ENCODE assay signal across 15 mouse cellular contexts in the genomic region with DNA sequence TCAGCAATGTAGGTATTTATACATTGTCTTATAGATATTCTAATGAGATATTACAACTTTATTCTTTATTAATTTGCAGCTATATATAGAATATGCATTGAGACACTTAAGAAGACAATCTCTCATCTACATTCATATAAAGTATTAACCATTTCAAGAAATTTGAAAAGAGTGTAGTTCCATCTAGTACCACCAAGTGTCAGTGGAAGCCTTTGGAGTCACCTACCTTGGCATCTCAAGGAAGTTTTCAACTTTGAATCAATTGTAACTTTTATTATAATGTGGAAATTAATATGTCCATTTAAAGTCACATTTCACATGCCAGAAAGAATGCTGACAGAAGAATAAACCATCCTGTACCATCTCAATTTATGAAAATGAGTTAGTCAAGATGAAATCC. TPM values are rescaled to one million over a fixed set of nuclear protein-coding genes. Genes with fewer than 3 reads are reported as not detected.
DNase-seq lines count a peak whose midpoint lies in the region; ATAC-seq and TF ChIP-seq lines count a peak whose summit lies in the region.
"Had no signal": no experiment of that assay in that cellular context is flagged by ENCODE, and none has a peak within 500 bp of the region (broad histone marks: within the 10 kb centered on the region; RNA-seq: fewer than 3 reads in every experiment).

No protein-coding gene starts in this region.

- no peaks in the 10 kb centered on the region for H3K4me1 ChIP-seq in embryonic facial prominence, embryonic 11.5 days (ENCODE audit: control insufficient read depth, insufficient read depth, low read length)
- H3K4me1 ChIP-seq in embryonic facial prominence, embryonic 10.5 days = no peaks in the 10 kb centered on the region
- H3K4me1 ChIP-seq in liver, adult 2 months (ENCODE audit: control insufficient read depth, insufficient read depth, low read length) = peaks cover 5% of the 10 kb centered on the region; the same call in 1 of the 2 replicates
- no peaks in the 10 kb centered on the region for H3K4me1 ChIP-seq in liver, embryonic 12.5 days
- H3K4me1 ChIP-seq: heart, embryonic 13.5 days had no signal

- no peak overlapping the region for H3K27ac ChIP-seq in embryonic facial prominence, embryonic 11.5 days (replicated peaks; ENCODE audit: low read depth, low read length)
- no peak overlapping the region for H3K27ac ChIP-seq in embryonic facial prominence, embryonic 10.5 days (replicated peaks)
- no peak overlapping the region for H3K27ac ChIP-seq in liver, adult 2 months (replicated peaks; ENCODE audit: insufficient read depth, low read depth, low read length)
- no peak overlapping the region for H3K27ac ChIP-seq in liver, embryonic 12.5 days
- H3K27ac ChIP-seq: gastrocnemius, adult 2 months; heart, embryonic 13.5 days; macrophage had no signal

- H3K9me3 ChIP-seq in embryonic facial prominence, embryonic 11.5 days (replicated peaks; ENCODE audit: control insufficient read depth, low read length) = no peaks in the 10 kb centered on the region
- no peaks in the 10 kb centered on the region for H3K9me3 ChIP-seq in embryonic facial prominence, embryonic 10.5 days
- no peaks in the 10 kb centered on the region for H3K9me3 ChIP-seq in liver, embryonic 12.5 days (replicated peaks)
- H3K9me3 ChIP-seq: heart, embryonic 13.5 days had no signal

- H3K4me3 ChIP-seq in embryonic facial prominence, embryonic 11.5 days (ENCODE audit: low read depth, low read length) = no peak overlapping the region
- H3K4me3 ChIP-seq in embryonic facial prominence, embryonic 10.5 days = no peak overlapping the region
- no peak overlapping the region for H3K4me3 ChIP-seq in liver, adult 2 months (ENCODE audit: insufficient read depth, low read depth, low read length)
- H3K4me3 ChIP-seq in liver, embryonic 12.5 days = no peak overlapping the region
- H3K4me3 ChIP-seq: gastrocnemius, adult 2 months; heart, embryonic 13.5 days had no signal

- no peak overlapping the region for H3K9ac ChIP-seq in embryonic facial prominence, embryonic 11.5 days (replicated peaks; ENCODE audit: low read length)
- H3K9ac ChIP-seq in liver, adult 2 months (ENCODE audit: low read depth, low read length) = no peak overlapping the region
- H3K9ac ChIP-seq in liver, embryonic 12.5 days = no peak overlapping the region
- H3K9ac ChIP-seq: heart, embryonic 13.5 days had no signal

- ATAC-seq in embryonic facial prominence, embryonic 11.5 days (replicated peaks; ENCODE audit: insufficient number of reproducible peaks, low FRiP score, low TSS enrichment, low read depth) = no peak
- no peak for ATAC-seq in liver, embryonic 12.5 days

- H3K36me3 ChIP-seq in embryonic facial prominence, embryonic 11.5 days (replicated peaks; ENCODE audit: control insufficient read depth, insufficient read depth, low read depth, low read length) = no peaks in the 10 kb centered on the region
- H3K36me3 ChIP-seq in embryonic facial prominence, embryonic 10.5 days (replicated peaks) = no peaks in the 10 kb centered on the region
- no peaks in the 10 kb centered on the region for H3K36me3 ChIP-seq in liver, adult 2 months (ENCODE audit: control insufficient read depth, insufficient read depth, low read length)
- H3K36me3 ChIP-seq in liver, embryonic 12.5 days = no peaks in the 10 kb centered on the region
- H3K36me3 ChIP-seq: heart, embryonic 13.5 days had no signal

- DNase-seq in embryonic facial prominence, embryonic 11.5 days (ENCODE audit: low spot score) = peak; percentile 18
- no peak for DNase-seq in embryonic facial prominence, embryonic 10.5 days (ENCODE audit: low spot score)
- no peak for DNase-seq in liver, adult 2 months (ENCODE audit: extremely low read depth, low read depth, low spot score)
- DNase-seq in MEL-GATA-1-ER (ENCODE audit: extremely low read depth, low read depth) = peak; percentile 0
- peak; percentile 32 for DNase-seq in retina, embryonic 14.5 days (ENCODE audit: low spot score)
- DNase-seq in right cerebral cortex, postnatal 10 days (ENCODE audit: low spot score in 2 of 2) = no peak
- DNase-seq in thymus, postnatal 10 days (ENCODE audit: low spot score in 2 of 2) = no peak
- DNase-seq: gastrocnemius, adult 2 months; kidney, postnatal 25 days; liver had no signal

- TF ChIP-seq CTCF in liver, adult 2 months (IDR thresholded peaks at IDR 0.05; ENCODE audit: low read depth, low read length) = 0 out of 2 replicates have a peak, but pooled peaks have one; percentile 5

- no peak overlapping the region for H3K4me2 ChIP-seq in embryonic facial prominence, embryonic 11.5 days (ENCODE audit: low read depth, low read length)
- no peak overlapping the region for H3K4me2 ChIP-seq in liver, embryonic 12.5 days
- H3K4me2 ChIP-seq: heart, embryonic 13.5 days had no signal

- TF ChIP-seq POLR2A in liver, adult 2 months (IDR thresholded peaks at IDR 0.05; ENCODE audit: extremely low read depth, insufficient read depth, low read length) = no peak

- H3K79me2 ChIP-seq in liver, adult 2 months (ENCODE audit: control insufficient read depth, insufficient read depth, low read length) = no peaks in the 10 kb centered on the region

- H3K27me3 ChIP-seq in embryonic facial prominence, embryonic 11.5 days (ENCODE audit: control insufficient read depth, insufficient read depth, low read length) = no peaks in the 10 kb centered on the region
- H3K27me3 ChIP-seq in embryonic facial prominence, embryonic 10.5 days (replicated peaks; ENCODE audit: low read depth, poor library complexity, severe bottlenecking) = no peaks in the 10 kb centered on the region
- H3K27me3 ChIP-seq in liver, adult 2 months (ENCODE audit: control insufficient read depth, insufficient read depth, low read length) = no peaks in the 10 kb centered on the region
- no peaks in the 10 kb centered on the region for H3K27me3 ChIP-seq in liver, embryonic 12.5 days (replicated peaks)
- H3K27me3 ChIP-seq: heart, embryonic 13.5 days had no signal

RNA-seq across cellular contexts. Expression of gene Hcrtr2, which starts 52.8 kb away (rescaled TPM):
- 0.32 and 0.55 TPM in 2 replicates for polyA plus RNA-seq in embryonic facial prominence, embryonic 11.5 days (2014; fragmentation: Nextera tagmentation; extraction: Ambion mirVana)
- 0.31 and 0.60 TPM in 2 replicates for polyA plus RNA-seq in embryonic facial prominence, embryonic 10.5 days (2016; fragmentation: Nextera tagmentation; extraction: Ambion mirVana)
- total RNA-seq in liver, adult 2 months (2014; rRNA removed) = 0.07 and 0.09 TPM in 2 replicates
- polyA plus RNA-seq in liver, adult 2 months (2012; rRNA removed) = not detected in 2 replicates
- not detected in 2 replicates for polyA plus RNA-seq in liver, embryonic 12.5 days (2016; fragmentation: Nextera tagmentation; extraction: Ambion mirVana)
- total RNA-seq: gastrocnemius, adult 2 months had no signal
- polyA plus RNA-seq: macrophage; thymus, postnatal 0 days had no signal

RNA-seq across cellular contexts. Expression of gene Gfral, which starts 57.4 kb away (rescaled TPM):
- polyA plus RNA-seq in embryonic facial prominence, embryonic 11.5 days (2014; fragmentation: Nextera tagmentation; extraction: Ambion mirVana) = not detected in 2 replicates
- polyA plus RNA-seq in embryonic facial prominence, embryonic 10.5 days (2016; fragmentation: Nextera tagmentation; extraction: Ambion mirVana) = not detected in 2 replicates
- total RNA-seq in liver, adult 2 months (2014; rRNA removed) = not detected in 2 replicates
- polyA plus RNA-seq in liver, adult 2 months (2012; rRNA removed) = not detected in 2 replicates
- not detected in 2 replicates for polyA plus RNA-seq in liver, embryonic 12.5 days (2016; fragmentation: Nextera tagmentation; extraction: Ambion mirVana)
- total RNA-seq: gastrocnemius, adult 2 months; left cerebral cortex, adult 18-20 months had no signal
- polyA plus RNA-seq: heart, embryonic 13.5 days; macrophage; thymus, postnatal 0 days had no signal

Comparison
In these comparisons a context has a peak if more than half of its experiments do, and no peak if none do; other contexts are left out.
1. DNase-seq: peak in embryonic facial prominence, embryonic 11.5 days (single experiment), MEL-GATA-1-ER (single experiment) and retina, embryonic 14.5 days (single experiment); none in embryonic facial prominence, embryonic 10.5 days (single experiment), liver, adult 2 months (single experiment), right cerebral cortex, postnatal 10 days (0 of 2) and thymus, postnatal 10 days (0 of 2).